Mouse (Mus musculus): ENCODE measurements at regions not wholly inside any gene's neighbourhood (a gene's known extent, or its start where the extent isn't known, plus 50 kb on each side); places are given as distances from the start of the nearest gene placed in this dataset.

GRCm38 (mm10) chr3:45670434-45670833 lies 292.2 kb downstream of the Pcdh10 start:
- Histone ChIP-seq H3K4me3 (no peak overlapping the region), H3K4me1 (no peaks in the 10 kb centered on the region), H3K27ac (no peak overlapping the region), H3K27me3 (ENCODE audit: insufficient read depth, poor library complexity, severe bottlenecking) (no peaks in the 10 kb centered on the region), H3K9me3 (no peaks in the 10 kb centered on the region), H3K36me3 (no peaks in the 10 kb centered on the region)
- DNase-seq (ENCODE audit: low spot score): no peak

GRCm38 (mm10) chr3:45677672-45678071 lies 299.5 kb downstream of the Pcdh10 start:
- no peak for DNase-seq (ENCODE audit: low spot score)
- Histone ChIP-seq H3K36me3 (no peaks in the 10 kb centered on the region), H3K27ac (no peak overlapping the region), H3K4me1 (no peaks in the 10 kb centered on the region), H3K9me3 (no peaks in the 10 kb centered on the region), H3K27me3 (ENCODE audit: insufficient read depth, poor library complexity, severe bottlenecking) (no peaks in the 10 kb centered on the region), H3K4me3 (no peak overlapping the region)
- WGBS: 88% methylated on average over 6 of the region's 6 CpGs

- no peak for DNase-seq (ENCODE audit: low spot score)
- no peak overlapping the region for H3K27ac ChIP-seq
- no peaks in the 10 kb centered on the region for H3K27me3 ChIP-seq (ENCODE audit: insufficient read depth, poor library complexity, severe bottlenecking)
- 9% methylated on average over 12 of the region's 12 CpGs for WGBS
- H3K36me3 ChIP-seq: no peaks in the 10 kb centered on the region
- H3K4me3 ChIP-seq: peak overlapping the region; percentile 45
- H3K9me3 ChIP-seq: no peaks in the 10 kb centered on the region
- no peaks in the 10 kb centered on the region for H3K4me1 ChIP-seq
Measured at GRCm38 (mm10) chr3:45681410-45681809, 303.2 kb downstream of the Pcdh10 start.

- no peak overlapping the region for H3K27ac ChIP-seq
- no peaks in the 10 kb centered on the region for H3K36me3 ChIP-seq
- H3K4me1 ChIP-seq: no peaks in the 10 kb centered on the region
- DNase-seq (ENCODE audit: low spot score): no peak
- H3K27me3 ChIP-seq (ENCODE audit: insufficient read depth, poor library complexity, severe bottlenecking): no peaks in the 10 kb centered on the region
- H3K9me3 ChIP-seq: no peaks in the 10 kb centered on the region
- 68% methylated on average over 1 of the region's 1 CpGs for WGBS
- H3K4me3 ChIP-seq: no peak overlapping the region
Measured at GRCm38 (mm10) chr3:45707891-45708290, 329.7 kb downstream of the Pcdh10 start.
